Mouse (Mus musculus) retina, postnatal 7 days (tissue): ENCODE results near the gene Scn3b.

Source experiments
- DNase-seq: peaks from one replicate; pipeline ENCODE4 v3.0.0-alpha.2; 2012; ENCODE audit warnings: low read depth, low spot score

Gene Scn3b

GRCm38 (mm10) chr9:40269103-40269861, at the start of gene Scn3b:
Gene Scn3b, plus strand, starts transcription at chr9:40269217.
- DNase-seq: peak; percentile 35

GRCm38 (mm10) chr9:40224289-40224688, 44.7 kb upstream of the Scn3b start:
- no peak for DNase-seq

GRCm38 (mm10) chr9:40227874-40228789, 40.9 kb upstream of the Scn3b start:
- peak; percentile 74 for DNase-seq

GRCm38 (mm10) chr9:40228804-40229331, 40.1 kb upstream of the Scn3b start:
- DNase-seq: no peak

GRCm38 (mm10) chr9:40229479-40229878, 39.5 kb upstream of the Scn3b start:
- DNase-seq: no peak

GRCm38 (mm10) chr9:40231019-40231418, 38.0 kb upstream of the Scn3b start:
- DNase-seq: no peak

- DNase-seq: no peak
These were observed 34.6 kb upstream of the Scn3b start for GRCm38 (mm10) chr9:40234233-40235072.

- no peak for DNase-seq
These were observed 33.8 kb upstream of the Scn3b start for GRCm38 (mm10) chr9:40235220-40235619.

GRCm38 (mm10) chr9:40239749-40240148, 29.3 kb upstream of the Scn3b start:
- DNase-seq: no peak

GRCm38 (mm10) chr9:40240311-40240710, 28.7 kb upstream of the Scn3b start:
- DNase-seq: no peak

GRCm38 (mm10) chr9:40241223-40241801, 27.7 kb upstream of the Scn3b start:
- no peak for DNase-seq

GRCm38 (mm10) chr9:40241951-40242888, 26.8 kb upstream of the Scn3b start:
- no peak for DNase-seq

GRCm38 (mm10) chr9:40245466-40245865, 23.6 kb upstream of the Scn3b start:
- DNase-seq: no peak

GRCm38 (mm10) chr9:40245974-40246665, 22.9 kb upstream of the Scn3b start:
- no peak for DNase-seq

- no peak for DNase-seq
These were observed 22.3 kb upstream of the Scn3b start for GRCm38 (mm10) chr9:40246702-40247101.

GRCm38 (mm10) chr9:40249106-40249505, 19.9 kb upstream of the Scn3b start:
- DNase-seq: no peak

- DNase-seq: no peak
These were observed 16.6 kb upstream of the Scn3b start for GRCm38 (mm10) chr9:40252459-40252858.

- no peak for DNase-seq
These were observed 5.1 kb upstream of the Scn3b start for GRCm38 (mm10) chr9:40263874-40264273.

GRCm38 (mm10) chr9:40268040-40268747, 823 bp upstream of the Scn3b start:
- DNase-seq: no peak
